Mouse (Mus musculus): Measurements from ENCODE around the gene Vmn1r235. TPM values are rescaled to one million over a fixed set of nuclear protein-coding genes. Genes with fewer than 3 reads are reported as not detected.

Vmn1r235 gene
- polyA plus RNA-seq, 1 experiment from 2014 or later: not detected

Small RNAs within 50 kb of the gene (microRNA-seq; reads per million reads assigned to microRNA genes)
- not detected for gene Gm26384 (ENCODE audit: borderline number of aligned reads)

Other genes with a start within 250 kb of the Vmn1r235 start
- 9.2 and 11.8 TPM in 2 replicates for gene Zfp160, start 247.5 kb upstream of the Vmn1r235 start, polyA plus RNA-seq (2014; fragmentation: Nextera tagmentation; extraction: Ambion mirVana)
- gene Vmn1r234, start 30.3 kb upstream of the Vmn1r235 start, polyA plus RNA-seq (2014; fragmentation: Nextera tagmentation; extraction: Ambion mirVana): not detected in 2 replicates
- gene Vmn1r236, start 26.5 kb downstream of the Vmn1r235 start, polyA plus RNA-seq (2014; fragmentation: Nextera tagmentation; extraction: Ambion mirVana): not detected in 2 replicates
- gene Vmn1r237, start 55.5 kb downstream of the Vmn1r235 start, polyA plus RNA-seq (2014; fragmentation: Nextera tagmentation; extraction: Ambion mirVana): not detected in 2 replicates
- 1.9 and 2.4 TPM in 2 replicates for gene Zfp677, start 127.3 kb downstream of the Vmn1r235 start, polyA plus RNA-seq (2014; fragmentation: Nextera tagmentation; extraction: Ambion mirVana)
- 4.0 TPM in 2 replicates for gene Zfp54, start 166.8 kb downstream of the Vmn1r235 start, polyA plus RNA-seq (2014; fragmentation: Nextera tagmentation; extraction: Ambion mirVana)
- gene Zfp51, start 194.0 kb downstream of the Vmn1r235 start, polyA plus RNA-seq (2014; fragmentation: Nextera tagmentation; extraction: Ambion mirVana): 12.1 and 13.8 TPM in 2 replicates
- gene Zfp53, start 232.6 kb downstream of the Vmn1r235 start, polyA plus RNA-seq (2014; fragmentation: Nextera tagmentation; extraction: Ambion mirVana): 5.4 and 6.2 TPM in 2 replicates